Mouse (Mus musculus) megakaryocyte progenitor cell, adult 5-6 weeks (primary cell): ENCODE data around the gene D6Ertd527e. TPM values are rescaled to one million over a fixed set of nuclear protein-coding genes. Genes with fewer than 3 reads are reported as not detected.

Source experiments
- ATAC-seq: replicated peaks from 2 replicates; pipeline ENCODE4 v1.8.0; 2016; ENCODE audit warnings: mild to moderate bottlenecking, moderate TSS enrichment, inconsistent platforms; ENCODE audit not compliant: poor library complexity
- total RNA-seq, 2 experiments: library from RNA; stranded (forward) in 1 of 2; stranded (reverse) in 1 of 2; fragments of 157-497, 149-512 nt in 1 of 2; fragments of 200-1000 nt in 1 of 2; gene quantifications; 2 replicates each; pipeline versions ENCODE4 v1.2.3 to v1.2.4; 2015 to 2017

D6Ertd527e gene
- total RNA-seq, 2 experiments from 2014 or later: not detected

- no peak for ATAC-seq
Observed at GRCm38 (mm10) chr6:87103314-87103713, 1.2 kb upstream of the D6Ertd527e start.

DNA sequence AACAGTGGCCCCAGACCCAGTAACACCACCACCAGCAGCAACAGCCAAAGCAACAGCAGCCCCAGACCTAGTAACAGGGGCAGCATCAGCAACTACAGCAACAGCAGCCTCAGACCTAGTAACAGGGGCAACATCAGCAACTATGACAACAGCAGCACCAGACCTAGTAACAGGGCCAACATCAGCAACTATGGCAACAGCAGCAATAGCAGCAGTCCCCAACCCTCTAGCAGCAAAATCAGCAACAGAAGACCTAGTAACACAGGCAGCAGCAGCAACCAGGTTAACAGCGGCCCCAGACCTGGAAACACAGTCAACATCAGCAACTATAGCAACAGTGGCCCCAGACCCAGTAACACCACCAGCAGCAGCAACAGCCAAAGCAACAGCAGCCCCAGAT is 6.9 kb downstream of the D6Ertd527e start:
- ATAC-seq: no peak

DNA sequence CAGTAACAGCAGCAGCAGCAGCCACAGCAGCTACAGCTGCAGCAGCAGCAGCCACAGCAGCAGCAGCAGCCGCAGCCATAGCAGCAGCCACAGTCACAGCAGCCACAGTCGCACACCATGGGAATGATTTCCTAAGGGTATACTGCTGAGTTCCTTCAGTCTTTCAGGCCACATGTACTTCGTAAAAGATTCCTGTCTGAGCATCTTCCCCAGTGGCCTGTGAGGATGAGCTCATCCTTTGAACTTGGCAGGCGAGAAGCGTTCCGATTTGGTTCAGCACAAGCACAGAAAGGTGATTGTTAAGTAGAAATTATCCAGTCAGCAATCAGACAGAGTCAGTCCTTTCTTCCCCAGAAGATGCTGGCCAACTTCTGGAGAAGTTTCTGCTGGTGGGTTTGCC is 7.6 kb downstream of the D6Ertd527e start:
- no peak for ATAC-seq

DNA sequence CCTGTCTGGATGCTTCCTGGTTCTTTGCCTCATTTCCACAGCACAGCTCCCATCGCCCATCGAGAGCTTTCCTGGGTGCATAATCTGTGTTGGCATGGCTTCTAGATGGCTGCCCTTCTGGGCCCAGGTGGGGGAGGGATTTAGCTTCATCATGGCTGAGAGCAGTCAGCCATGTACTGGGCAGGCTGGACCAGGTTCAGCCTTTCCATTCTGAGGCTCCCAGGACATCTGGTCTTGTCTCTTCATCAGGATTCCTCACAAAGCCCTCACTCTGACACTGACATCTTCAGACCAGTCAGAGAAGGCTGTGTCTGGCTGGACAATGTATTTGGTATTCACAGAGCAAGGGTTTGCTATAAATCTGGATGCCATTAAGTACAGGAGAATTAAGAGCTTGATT is 11.4 kb downstream of the D6Ertd527e start:
- no peak for ATAC-seq

DNA sequence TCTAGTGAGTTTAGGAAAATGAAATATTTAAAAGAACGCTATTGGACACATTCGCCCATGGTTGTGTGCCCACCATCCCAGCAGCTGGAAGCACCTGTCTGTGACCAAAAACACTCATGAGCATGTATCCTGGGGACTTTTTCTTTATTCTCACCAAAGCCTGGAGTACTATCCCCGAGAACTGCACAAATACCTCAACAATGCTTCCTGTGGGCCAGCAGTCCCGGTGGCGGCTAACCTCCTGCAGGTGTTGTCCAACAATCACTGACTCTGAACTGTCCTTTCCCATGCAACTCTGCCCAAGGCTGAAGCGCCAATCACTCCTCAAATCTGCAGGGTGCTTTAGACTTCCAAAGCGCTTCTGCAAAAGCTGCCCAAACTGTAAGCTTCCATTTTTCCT is 12.1 kb downstream of the D6Ertd527e start:
- no peak for ATAC-seq

GRCm38 (mm10) chr6:87119066-87119837 is 14.7 kb downstream of the D6Ertd527e start:
- peak; percentile 80 for ATAC-seq

GRCm38 (mm10) chr6:87119975-87120374 is 15.4 kb downstream of the D6Ertd527e start:
- ATAC-seq: no peak

GRCm38 (mm10) chr6:87120661-87121060 is 16.1 kb downstream of the D6Ertd527e start:
- 0 out of 2 replicates have a peak, but pooled peaks have one; percentile 23 for ATAC-seq

DNA sequence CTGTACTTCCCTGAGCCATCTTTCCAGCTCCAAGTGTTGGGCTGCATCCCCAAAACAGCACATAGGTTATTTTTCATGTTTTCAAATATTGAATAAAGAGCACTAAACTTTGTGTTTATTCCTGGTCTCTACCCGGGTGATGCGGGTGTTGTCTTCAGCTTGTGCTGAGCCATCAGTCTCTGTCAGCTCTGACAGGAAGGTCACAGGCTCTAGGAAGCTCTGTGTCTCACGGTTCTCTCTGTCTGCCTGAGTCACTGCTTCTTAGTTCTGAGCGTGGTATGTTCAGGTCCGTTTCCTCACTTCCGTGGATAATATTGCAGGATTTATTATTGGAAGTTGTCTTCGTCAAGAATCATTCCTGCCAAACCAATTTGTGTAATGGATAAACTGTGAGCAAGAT is 17.4 kb downstream of the D6Ertd527e start:
- ATAC-seq: no peak

DNA sequence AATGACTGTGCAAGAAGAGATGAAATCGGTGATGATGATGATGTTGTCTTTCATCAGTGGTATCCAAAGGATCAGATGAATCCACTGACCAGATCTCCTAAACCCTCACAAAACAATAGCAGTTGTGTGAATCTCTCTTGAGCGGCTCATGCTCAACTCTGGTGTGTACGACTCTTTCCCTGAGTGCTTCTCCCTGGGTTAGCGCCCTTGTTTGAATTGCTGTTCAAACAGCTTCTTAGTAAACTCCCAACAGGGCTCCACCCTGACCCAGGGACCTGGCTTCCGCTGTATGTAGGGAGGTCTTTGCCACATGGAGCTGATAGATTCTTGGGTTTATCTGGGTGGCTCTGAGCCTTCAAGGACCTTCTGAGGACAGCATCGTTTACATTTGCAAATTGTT is 18.9 kb downstream of the D6Ertd527e start:
- ATAC-seq: no peak

GRCm38 (mm10) chr6:87123973-87124372 is 19.4 kb downstream of the D6Ertd527e start:
- ATAC-seq: no peak

GRCm38 (mm10) chr6:87127049-87127753 is 22.7 kb downstream of the D6Ertd527e start:
- no peak for ATAC-seq

DNA sequence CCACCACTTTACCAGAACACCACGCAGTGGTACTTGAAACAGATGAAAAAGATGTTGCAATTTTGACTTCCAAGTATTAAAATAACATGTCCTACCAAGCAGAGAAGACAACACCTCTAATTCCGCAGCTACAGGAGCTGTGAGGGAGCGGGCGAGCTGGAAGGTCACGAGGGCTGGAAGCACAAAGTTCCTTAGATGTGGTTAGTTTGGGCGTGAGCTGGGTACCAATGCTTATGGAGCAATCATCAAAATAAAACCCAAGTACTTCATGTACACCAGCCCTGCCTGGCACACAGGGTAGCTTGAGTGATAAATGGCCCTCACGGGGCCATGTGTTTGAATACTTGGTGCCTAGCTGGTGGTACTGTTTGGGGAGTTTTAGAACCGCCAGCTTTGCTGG is 25.3 kb downstream of the D6Ertd527e start:
- ATAC-seq: 0 out of 2 replicates have a peak, but pooled peaks have one; percentile 9

DNA sequence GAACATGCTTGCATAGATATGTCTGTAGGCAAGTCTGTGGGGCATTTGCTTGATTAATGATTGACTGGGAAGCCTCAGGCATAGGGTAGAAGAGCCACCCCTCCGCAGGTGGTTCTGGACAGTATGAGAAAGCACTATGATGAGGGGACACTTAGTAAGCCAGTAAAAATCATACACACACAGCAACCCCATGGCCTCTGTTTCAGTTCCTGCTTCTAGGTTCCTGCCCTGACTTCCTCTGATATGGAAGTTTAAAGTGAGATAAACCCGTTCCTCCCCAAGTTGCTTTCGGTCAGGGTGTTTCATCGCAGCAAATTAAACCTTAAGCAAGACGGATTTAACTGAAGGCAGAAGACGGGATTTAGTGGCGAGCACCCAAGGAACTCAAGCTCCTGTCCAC is 26.1 kb downstream of the D6Ertd527e start:
- ATAC-seq: no peak

GRCm38 (mm10) chr6:87131078-87131477 is 26.5 kb downstream of the D6Ertd527e start:
- ATAC-seq: no peak

GRCm38 (mm10) chr6:87133520-87133919 is 29.0 kb downstream of the D6Ertd527e start:
- no peak for ATAC-seq

- ATAC-seq: no peak
Observed at GRCm38 (mm10) chr6:87133966-87134546, 29.5 kb downstream of the D6Ertd527e start.

- no peak for ATAC-seq
Observed at GRCm38 (mm10) chr6:87138479-87138878, 33.9 kb downstream of the D6Ertd527e start.

GRCm38 (mm10) chr6:87139796-87140553 is 35.4 kb downstream of the D6Ertd527e start:
- ATAC-seq: peak; percentile 65

GRCm38 (mm10) chr6:87142239-87142638 is 37.7 kb downstream of the D6Ertd527e start:
- no peak for ATAC-seq

GRCm38 (mm10) chr6:87143594-87143993 is 39.0 kb downstream of the D6Ertd527e start:
- ATAC-seq: no peak
